Mouse (Mus musculus): ENCODE results near the gene Bbip1. TPM values are rescaled to one million over a fixed set of nuclear protein-coding genes. Genes with fewer than 3 reads are reported as not detected.
A peak's percentile ranks its signal among the peaks of the same experiment; 100 is the strongest.

Bbip1 gene
- polyA plus RNA-seq, 1 experiment from 2014 or later: 135 TPM

DNA sequence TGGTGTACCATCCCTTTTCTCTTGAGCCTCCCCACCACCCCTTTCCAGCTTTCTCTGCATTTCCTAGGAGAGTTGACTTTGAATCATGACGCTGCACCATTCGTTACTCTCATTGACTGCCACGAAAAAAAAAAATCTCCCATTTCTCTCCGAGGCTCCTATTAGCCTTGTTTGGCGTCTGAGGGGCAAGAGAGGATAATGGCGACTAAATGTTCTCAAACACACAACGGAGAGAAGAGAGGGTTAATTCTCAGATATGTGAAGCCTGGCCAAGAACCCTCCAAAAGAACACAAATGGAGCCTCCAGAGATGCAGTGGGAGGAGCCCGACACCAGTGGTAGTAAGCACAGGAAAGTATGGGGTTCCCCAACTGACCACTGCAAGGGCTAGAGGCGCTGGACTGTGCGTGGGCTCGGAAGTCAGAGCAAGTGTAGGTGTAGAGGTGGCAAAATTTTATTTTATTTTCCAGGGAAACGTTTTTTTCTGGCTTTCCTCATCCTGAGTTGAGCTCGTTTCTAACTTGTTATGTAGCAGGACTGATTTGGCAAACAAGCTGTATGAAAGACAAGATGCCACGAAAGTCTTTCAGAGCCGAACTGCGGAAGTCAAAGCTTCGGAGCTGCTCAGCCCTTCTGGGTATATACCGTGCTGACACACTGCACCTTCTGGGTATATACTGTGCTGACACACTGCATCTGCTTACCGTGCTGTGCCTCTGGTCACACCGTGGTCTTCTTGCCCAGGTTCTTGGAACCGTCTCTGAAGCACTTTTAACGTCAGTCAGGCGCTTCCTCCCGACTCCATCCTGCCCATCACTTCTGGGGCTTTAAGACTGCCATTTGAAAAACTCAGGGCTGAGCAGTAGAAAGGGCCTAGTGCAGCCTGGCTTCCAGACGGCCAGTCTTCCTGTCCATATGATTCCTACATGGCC is 45.2 kb downstream of the Bbip1 start:
- ATAC-seq (ENCODE audit: low FRiP score): no peak

GRCm38 (mm10) chr19:53898498-53898897 is 45.9 kb downstream of the Bbip1 start:
- Histone ChIP-seq H3K27ac (replicated peaks) (no peak overlapping the region), H3K9me3 (replicated peaks) (no peaks in the 10 kb centered on the region), H3K4me3 (replicated peaks) (no peak overlapping the region), H3K27me3 (replicated peaks) (0 out of 2 replicates have a peak, but pooled peaks cover 2% of the 10 kb centered on the region), H3K36me3 (no peaks in the 10 kb centered on the region), H3K4me1 (peaks cover 11% of the 10 kb centered on the region), H3K9ac (replicated peaks) (no peak overlapping the region), H3K4me2 (no peak overlapping the region)
- no peak for ATAC-seq (ENCODE audit: low FRiP score)
- WGBS: 79% methylated on average over 4 of the region's 4 CpGs

More for the DNA sequence above, 45.2 kb downstream of the Bbip1 start:
- Histone ChIP-seq H3K27ac (replicated peaks) (no peak overlapping the region), H3K36me3 (no peaks in the 10 kb centered on the region), H3K9ac (replicated peaks) (no peak overlapping the region), H3K9me3 (replicated peaks) (no peaks in the 10 kb centered on the region), H3K4me3 (replicated peaks) (no peak overlapping the region), H3K4me2 (no peak overlapping the region), H3K4me1 (peaks cover 11% of the 10 kb centered on the region), H3K27me3 (replicated peaks) (0 out of 2 replicates have a peak, but pooled peaks cover 2% of the 10 kb centered on the region)
- WGBS: 85% methylated on average over 25 of the region's 25 CpGs

DNA sequence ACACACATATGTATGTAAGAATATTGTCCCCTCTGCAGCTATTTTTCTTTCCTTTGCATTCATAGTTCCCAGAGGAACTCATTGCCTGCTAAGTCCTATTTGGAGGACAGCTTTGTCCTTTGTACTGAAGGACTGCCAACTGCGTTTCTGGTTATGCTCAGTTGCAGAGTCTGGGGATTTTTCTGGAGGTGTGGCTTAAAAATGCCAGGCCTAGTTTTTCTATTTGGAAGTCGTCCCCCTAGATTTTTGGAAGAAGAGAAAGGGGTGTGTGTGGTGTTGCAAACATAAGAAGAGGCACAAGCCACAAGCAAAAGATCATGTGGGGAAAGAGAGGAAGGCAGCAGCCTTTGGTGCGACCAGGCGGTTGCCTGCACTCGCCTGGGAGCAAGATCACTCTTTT is 46.4 kb downstream of the Bbip1 start:
- Histone ChIP-seq H3K9me3 (replicated peaks) (no peaks in the 10 kb centered on the region), H3K4me1 (peaks cover 11% of the 10 kb centered on the region), H3K27me3 (replicated peaks) (0 out of 2 replicates have a peak, but pooled peaks cover 2% of the 10 kb centered on the region), H3K27ac (replicated peaks) (no peak overlapping the region), H3K36me3 (no peaks in the 10 kb centered on the region), H3K4me2 (no peak overlapping the region), H3K4me3 (replicated peaks) (no peak overlapping the region), H3K9ac (replicated peaks) (no peak overlapping the region)
- ATAC-seq (ENCODE audit: low FRiP score): no peak
- 87% methylated on average over 5 of the region's 5 CpGs for WGBS

DNA sequence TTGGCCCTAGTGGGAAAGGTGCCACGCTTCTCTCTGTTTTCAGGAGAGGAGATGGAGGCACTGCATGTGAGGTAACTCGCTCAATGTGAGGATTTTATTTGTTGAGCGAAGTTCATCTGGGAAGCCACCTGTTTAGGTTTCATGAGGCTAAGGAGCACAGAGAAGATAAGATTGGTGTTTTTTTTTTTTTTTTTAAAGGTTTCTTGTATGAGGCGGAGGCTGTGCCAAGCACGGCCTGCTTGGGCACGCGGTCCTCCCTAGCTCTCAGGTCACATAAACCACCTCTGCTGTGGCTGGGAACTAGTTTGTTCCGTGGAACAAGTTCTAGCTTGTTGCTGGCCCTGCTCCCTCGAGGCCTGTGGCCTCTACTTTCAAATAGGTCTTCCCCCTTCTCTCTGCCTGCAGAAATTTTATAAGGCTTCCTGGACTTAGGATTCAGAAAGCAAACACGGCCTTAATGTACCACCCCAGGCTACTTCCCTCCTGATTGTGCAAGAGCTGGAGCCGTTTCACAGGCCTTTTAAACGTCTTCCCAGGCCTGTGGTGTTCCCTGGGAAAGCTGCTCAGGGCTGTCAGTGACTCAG is 49.8 kb downstream of the Bbip1 start:
- no peaks in the 10 kb centered on the region for H3K36me3 ChIP-seq
- H3K9me3 ChIP-seq (replicated peaks): no peaks in the 10 kb centered on the region
- ATAC-seq (ENCODE audit: low FRiP score): no peak
- 0 out of 2 replicates have a peak, but pooled peaks cover 6% of the 10 kb centered on the region for H3K4me1 ChIP-seq
- no peak overlapping the region; the same call in 1 of the 2 replicates for H3K27ac ChIP-seq (replicated peaks)
- H3K4me2 ChIP-seq: no peak overlapping the region
- H3K27me3 ChIP-seq (replicated peaks): 0 out of 2 replicates have a peak, but pooled peaks cover 2% of the 10 kb centered on the region
- WGBS: 75% methylated on average over 12 of the region's 12 CpGs
- no peak overlapping the region for H3K9ac ChIP-seq (replicated peaks)
- H3K4me3 ChIP-seq (replicated peaks): no peak overlapping the region

DNA sequence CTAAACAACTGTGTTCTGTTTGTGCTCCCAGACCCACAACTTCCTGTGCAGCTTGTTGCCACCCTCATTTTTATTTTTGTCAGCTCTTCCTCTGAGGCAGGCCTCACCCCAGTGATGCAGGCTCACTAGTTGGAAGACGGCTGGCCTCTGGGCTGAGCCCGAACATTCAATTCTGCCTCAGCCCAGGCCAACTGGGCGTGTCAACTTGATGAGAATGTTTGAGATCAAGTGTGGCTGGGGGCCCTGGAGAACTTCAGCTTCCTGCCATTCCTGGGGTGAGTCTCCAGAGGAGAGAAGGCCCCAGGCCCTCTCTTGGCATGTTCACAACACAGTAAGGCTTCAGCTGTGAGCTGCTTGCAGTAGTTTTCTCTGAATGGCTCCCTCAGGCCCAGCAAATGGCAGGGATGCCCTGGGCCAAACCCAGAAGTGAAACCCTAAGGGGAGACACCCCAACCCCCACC is 50.7 kb downstream of the Bbip1 start:
- ATAC-seq (ENCODE audit: low FRiP score): no peak
- H3K27ac ChIP-seq (replicated peaks): no peak overlapping the region

DNA sequence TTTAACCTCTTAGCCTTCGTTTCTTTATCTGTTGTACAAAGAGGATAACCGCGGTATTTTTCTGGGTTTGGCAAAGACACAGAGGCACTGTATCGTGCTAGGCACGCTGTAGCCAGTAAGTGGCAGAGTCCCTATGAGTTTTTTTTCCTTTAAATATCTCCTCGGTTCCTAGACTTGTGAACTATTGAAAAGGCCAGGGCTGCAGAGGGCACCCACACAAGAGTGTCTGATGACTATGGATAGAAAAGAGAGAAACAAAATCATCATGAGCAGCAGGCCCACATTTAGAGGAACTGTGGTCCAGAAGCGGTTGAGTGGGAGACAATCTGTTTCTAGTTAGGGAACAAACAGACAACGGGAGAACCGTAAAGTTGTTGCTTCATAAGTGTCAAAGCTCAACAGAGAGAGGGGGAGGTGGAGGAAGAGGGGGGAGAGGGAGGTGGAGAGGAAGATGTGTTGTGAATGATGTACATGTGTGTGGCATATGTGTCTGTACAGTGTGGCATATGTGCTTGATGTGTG is 51.5 kb downstream of the Bbip1 start:
- 79% methylated on average over 9 of the region's 9 CpGs for WGBS
- Histone ChIP-seq H3K4me3 (replicated peaks) (no peak overlapping the region), H3K9ac (replicated peaks) (no peak overlapping the region), H3K27ac (replicated peaks) (no peak overlapping the region), H3K4me2 (no peak overlapping the region), H3K36me3 (no peaks in the 10 kb centered on the region), H3K27me3 (replicated peaks) (no peaks in the 10 kb centered on the region), H3K9me3 (replicated peaks) (no peaks in the 10 kb centered on the region), H3K4me1 (0 out of 2 replicates have a peak, but pooled peaks cover 6% of the 10 kb centered on the region)
- ATAC-seq (ENCODE audit: low FRiP score): no peak

More for the DNA sequence above, 50.7 kb downstream of the Bbip1 start:
- no peak overlapping the region for H3K4me2 ChIP-seq
- H3K4me3 ChIP-seq (replicated peaks): no peak overlapping the region
- H3K9me3 ChIP-seq (replicated peaks): no peaks in the 10 kb centered on the region
- H3K27me3 ChIP-seq (replicated peaks): no peaks in the 10 kb centered on the region
- WGBS: 81% methylated on average over 3 of the region's 3 CpGs
- no peak overlapping the region for H3K9ac ChIP-seq (replicated peaks)
- 0 out of 2 replicates have a peak, but pooled peaks cover 6% of the 10 kb centered on the region for H3K4me1 ChIP-seq
- no peaks in the 10 kb centered on the region for H3K36me3 ChIP-seq

- Histone ChIP-seq H3K9ac (replicated peaks) (no peak within 1 kb of the TSS), H3K4me2 (no peak within 1 kb of the TSS), H3K27me3 (replicated peaks) (no peaks in the 10 kb centered on the region), H3K4me1 (0 out of 2 replicates have a peak, but pooled peaks cover 6% of the 10 kb centered on the region), H3K4me3 (replicated peaks) (no peak within 1 kb of the TSS), H3K36me3 (no peaks in the 10 kb centered on the region), H3K27ac (replicated peaks) (0 out of 2 replicates have a peak within 1 kb of the TSS, but pooled peaks have one; percentile 11), H3K9me3 (replicated peaks) (no peaks in the 10 kb centered on the region)
- no peak for ATAC-seq (ENCODE audit: low FRiP score)
- WGBS: 49% methylated on average over 3 of the region's 3 CpGs
These were observed 52.4 kb downstream of the Bbip1 start, which contains the start of gene Pdcd4 for GRCm38 (mm10) chr19:53892061-53892460. Gene Pdcd4 (plus strand): TSS chr19:53892231.

GRCm38 (mm10) chr19:53891569-53891968 is 52.9 kb downstream of the Bbip1 start:
- Histone ChIP-seq H3K9me3 (replicated peaks) (no peaks in the 10 kb centered on the region), H3K4me2 (no peak overlapping the region), H3K4me3 (replicated peaks) (no peak overlapping the region), H3K27ac (replicated peaks) (0 out of 2 replicates have a peak overlapping the region, but pooled peaks have one; percentile 11), H3K4me1 (0 out of 2 replicates have a peak, but pooled peaks cover 6% of the 10 kb centered on the region), H3K9ac (replicated peaks) (no peak overlapping the region), H3K36me3 (no peaks in the 10 kb centered on the region), H3K27me3 (replicated peaks) (no peaks in the 10 kb centered on the region)
- no peak for ATAC-seq (ENCODE audit: low FRiP score)
- 93% methylated on average over 2 of the region's 2 CpGs for WGBS

- H3K9me3 ChIP-seq (replicated peaks): no peaks in the 10 kb centered on the region
- 0 out of 2 replicates have a peak overlapping the region, but pooled peaks have one; percentile 11 for H3K27ac ChIP-seq (replicated peaks)
- H3K27me3 ChIP-seq (replicated peaks): no peaks in the 10 kb centered on the region
- no peak overlapping the region for H3K4me3 ChIP-seq (replicated peaks)
- WGBS: 69% methylated on average over 5 of the region's 5 CpGs
- H3K36me3 ChIP-seq: no peaks in the 10 kb centered on the region
- ATAC-seq (ENCODE audit: low FRiP score): no peak
- 0 out of 2 replicates have a peak, but pooled peaks cover 6% of the 10 kb centered on the region for H3K4me1 ChIP-seq
- no peak overlapping the region for H3K9ac ChIP-seq (replicated peaks)
- no peak overlapping the region for H3K4me2 ChIP-seq
These were observed 53.6 kb downstream of the Bbip1 start for GRCm38 (mm10) chr19:53890781-53891251.

GRCm38 (mm10) chr19:53890274-53890673 is 54.2 kb downstream of the Bbip1 start:
- H3K4me3 ChIP-seq (replicated peaks): no peak overlapping the region
- H3K9ac ChIP-seq (replicated peaks): no peak overlapping the region
- no peak overlapping the region for H3K27ac ChIP-seq (replicated peaks)
- no peaks in the 10 kb centered on the region for H3K27me3 ChIP-seq (replicated peaks)
- no peaks in the 10 kb centered on the region for H3K36me3 ChIP-seq
- no peak overlapping the region for H3K4me2 ChIP-seq
- H3K9me3 ChIP-seq (replicated peaks): no peaks in the 10 kb centered on the region
- no peak for ATAC-seq (ENCODE audit: low FRiP score)
- 0 out of 2 replicates have a peak, but pooled peaks cover 6% of the 10 kb centered on the region for H3K4me1 ChIP-seq
- 59% methylated on average over 5 of the region's 5 CpGs for WGBS

DNA sequence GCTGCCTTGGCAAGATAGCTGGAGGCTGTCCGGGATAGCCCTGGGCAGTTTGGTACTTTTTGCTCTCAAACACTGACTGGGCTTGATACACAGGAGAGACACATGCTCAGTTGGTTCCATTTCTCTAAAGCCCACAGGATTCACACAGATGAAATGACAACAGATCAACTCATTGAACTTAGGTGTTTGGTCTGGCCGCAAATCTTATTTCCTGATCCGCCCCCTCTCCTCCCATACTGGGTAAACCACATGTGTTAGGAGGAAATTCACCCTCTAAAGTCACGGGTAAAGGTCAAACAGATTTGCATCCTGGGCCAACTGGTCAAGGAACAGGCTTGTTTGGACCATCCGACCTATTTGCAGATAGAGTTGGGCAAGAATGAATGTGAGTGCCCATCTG is 54.9 kb downstream of the Bbip1 start:
- Histone ChIP-seq H3K4me2 (no peak overlapping the region), H3K27me3 (replicated peaks) (no peaks in the 10 kb centered on the region), H3K4me3 (replicated peaks) (no peak overlapping the region), H3K27ac (replicated peaks) (no peak overlapping the region), H3K9me3 (replicated peaks) (no peaks in the 10 kb centered on the region), H3K9ac (replicated peaks) (no peak overlapping the region), H3K36me3 (no peaks in the 10 kb centered on the region), H3K4me1 (0 out of 2 replicates have a peak, but pooled peaks cover 6% of the 10 kb centered on the region)
- no peak for ATAC-seq (ENCODE audit: low FRiP score)
- 83% methylated on average over 5 of the region's 5 CpGs for WGBS

Measured in neural tube, embryonic 15.5 days (tissue).